Mouse (Mus musculus): ENCODE results near the gene Avpi1.

GRCm38 (mm10) chr19:42144067-42144466 lies 15.2 kb upstream of the Avpi1 start:
- TF ChIP-seq CTCF (IDR thresholded peaks at IDR 0.05; ENCODE audit: borderline replicate concordance, insufficient read depth, low read depth, low read length) (no peak), POLR2A (IDR thresholded peaks at IDR 0.05; ENCODE audit: borderline replicate concordance, insufficient read depth, low read length) (no peak)

All from cerebellum, adult 2 months (tissue).